Mouse (Mus musculus) heart, embryonic 12.5 days (tissue): ENCODE data around the gene Nrp2. TPM values are rescaled to one million over a fixed set of nuclear protein-coding genes. Genes with fewer than 3 reads are reported as not detected.

Source experiments
- ATAC-seq: fragments of 200-750 bp; cut with Nextera tagmentation; 2 replicates; pipeline ENCODE4 v1.8.0; 2017; ENCODE audit warnings: moderate TSS enrichment, moderate library complexity; ENCODE audit not compliant: insufficient number of reproducible peaks, low FRiP score
- H3K27ac ChIP-seq: fragments of 300-500 bp; sonication (generic); 2 replicates; pipeline ENCODE4 v1.5.1; 2016; ENCODE audit warnings: mild to moderate bottlenecking, moderate library complexity; ENCODE audit not compliant: poor library complexity, severe bottlenecking
- H3K27me3 ChIP-seq: fragments of 300-500 bp; sonication (generic); replicated peaks from 2 replicates; pipeline ENCODE4 v1.6.1; 2016; ENCODE audit warnings: mild to moderate bottlenecking, moderate library complexity
- H3K36me3 ChIP-seq: fragments of 300-500 bp; sonication (generic); 2 replicates; pipeline ENCODE4 v1.6.1; 2016; ENCODE audit warnings: mild to moderate bottlenecking, moderate library complexity
- H3K4me1 ChIP-seq: fragments of 300-500 bp; sonication (generic); replicated peaks from 2 replicates; pipeline ENCODE4 v1.6.1; 2016; ENCODE audit warnings: mild to moderate bottlenecking
- H3K4me2 ChIP-seq: fragments of 300-500 bp; sonication (generic); 2 replicates; pipeline ENCODE4 v1.6.1; 2016; ENCODE audit warnings: mild to moderate bottlenecking, moderate library complexity
- H3K4me3 ChIP-seq: fragments of 300-500 bp; sonication (generic); 2 replicates; pipeline ENCODE4 v1.5.1; 2016; ENCODE audit warnings: mild to moderate bottlenecking
- H3K9ac ChIP-seq: fragments of 300-500 bp; sonication (generic); 2 replicates; pipeline ENCODE4 v1.6.1; 2016; ENCODE audit warnings: mild to moderate bottlenecking, moderate library complexity
- H3K9me3 ChIP-seq: fragments of 300-500 bp; sonication (generic); replicated peaks from 2 replicates; pipeline ENCODE4 v1.6.1; 2016; ENCODE audit warnings: mild to moderate bottlenecking, moderate library complexity
- WGBS: fragments of 180-500 bp; shearing (Covaris S2); methylation state at CpG from one replicate; pipeline ENCODE4 v1.1.7; 2016; 5-methylcytosine and 5-hydroxymethylcytosine counted together
- polyA plus RNA-seq: library from polyadenylated mRNA; unstranded; fragments of >200 nt; fragmentation: Nextera tagmentation; extraction: Ambion mirVana; gene quantifications from 2 replicates; pipeline ENCODE4 v1.2.1, GENCODE M21; 2016

Gene Nrp2
- polyA plus RNA-seq, 1 experiment from 2014 or later: 6.2 TPM

GRCm38 (mm10) chr1:62809601-62810228, 106.6 kb downstream of the Nrp2 start:
- no peaks in the 10 kb centered on the region for H3K27me3 ChIP-seq
- no peaks in the 10 kb centered on the region for H3K9me3 ChIP-seq
- no peaks in the 10 kb centered on the region for H3K36me3 ChIP-seq
- H3K27ac ChIP-seq: no peak overlapping the region
- H3K9ac ChIP-seq: no peak overlapping the region
- no peak overlapping the region for H3K4me2 ChIP-seq
- peaks cover 10% of the 10 kb centered on the region for H3K4me1 ChIP-seq
- WGBS: 80% methylated on average over 8 of the region's 8 CpGs
- no peak overlapping the region for H3K4me3 ChIP-seq
- no peak for ATAC-seq

- WGBS: 94% methylated on average over 7 of the region's 7 CpGs
- H3K27ac ChIP-seq: no peak overlapping the region
- no peak overlapping the region for H3K9ac ChIP-seq
- no peak overlapping the region for H3K4me2 ChIP-seq
- ATAC-seq: no peak
- no peak overlapping the region for H3K4me3 ChIP-seq
- H3K4me1 ChIP-seq: peaks cover 10% of the 10 kb centered on the region
- H3K36me3 ChIP-seq: no peaks in the 10 kb centered on the region
- no peaks in the 10 kb centered on the region for H3K9me3 ChIP-seq
- H3K27me3 ChIP-seq: no peaks in the 10 kb centered on the region
Measured at GRCm38 (mm10) chr1:62811141-62811540, 108.1 kb downstream of the Nrp2 start.

- H3K27me3 ChIP-seq: no peaks in the 10 kb centered on the region
- no peak overlapping the region for H3K4me2 ChIP-seq
- H3K27ac ChIP-seq: 0 out of 2 replicates have a peak overlapping the region, but pooled peaks have one; percentile 8
- peaks cover 19% of the 10 kb centered on the region for H3K4me1 ChIP-seq
- no peak overlapping the region for H3K9ac ChIP-seq
- no peak for ATAC-seq
- no peaks in the 10 kb centered on the region for H3K9me3 ChIP-seq
- 46% methylated on average over 10 of the region's 10 CpGs for WGBS
- H3K4me3 ChIP-seq: no peak overlapping the region
- no peaks in the 10 kb centered on the region for H3K36me3 ChIP-seq
Measured at GRCm38 (mm10) chr1:62812701-62813684, 109.9 kb downstream of the Nrp2 start.

- Histone ChIP-seq H3K9me3 (no peaks in the 10 kb centered on the region), H3K36me3 (no peaks in the 10 kb centered on the region), H3K27me3 (no peaks in the 10 kb centered on the region), H3K27ac (no peak overlapping the region), H3K9ac (no peak overlapping the region), H3K4me1 (peaks cover 22% of the 10 kb centered on the region), H3K4me2 (no peak overlapping the region), H3K4me3 (no peak overlapping the region)
- no peak for ATAC-seq
- WGBS: 68% methylated on average over 1 of the region's 1 CpGs
Measured at GRCm38 (mm10) chr1:62813938-62814337, 110.9 kb downstream of the Nrp2 start.

GRCm38 (mm10) chr1:62817566-62817965, 114.5 kb downstream of the Nrp2 start:
- Histone ChIP-seq H3K9me3 (no peaks in the 10 kb centered on the region), H3K27me3 (no peaks in the 10 kb centered on the region), H3K36me3 (no peaks in the 10 kb centered on the region), H3K27ac (no peak overlapping the region), H3K9ac (no peak overlapping the region), H3K4me1 (peaks cover 21% of the 10 kb centered on the region), H3K4me3 (no peak overlapping the region), H3K4me2 (no peak overlapping the region)
- 73% methylated on average over 7 of the region's 7 CpGs for WGBS
- no peak for ATAC-seq

- Histone ChIP-seq H3K9me3 (no peaks in the 10 kb centered on the region), H3K4me3 (no peak overlapping the region), H3K9ac (no peak overlapping the region), H3K27me3 (no peaks in the 10 kb centered on the region), H3K36me3 (no peaks in the 10 kb centered on the region), H3K4me2 (no peak overlapping the region), H3K27ac (no peak overlapping the region), H3K4me1 (0 out of 2 replicates have a peak, but pooled peaks cover 11% of the 10 kb centered on the region)
- ATAC-seq: no peak
- 75% methylated on average over 3 of the region's 3 CpGs for WGBS
Measured at GRCm38 (mm10) chr1:62820170-62820569, 117.1 kb downstream of the Nrp2 start.

GRCm38 (mm10) chr1:62821509-62822398, 118.7 kb downstream of the Nrp2 start:
- H3K27ac ChIP-seq: no peak overlapping the region

GRCm38 (mm10) chr1:62823549-62824195, 120.6 kb downstream of the Nrp2 start:
- Histone ChIP-seq H3K27me3 (no peaks in the 10 kb centered on the region), H3K9ac (no peak overlapping the region), H3K9me3 (no peaks in the 10 kb centered on the region), H3K27ac (no peak overlapping the region), H3K36me3 (no peaks in the 10 kb centered on the region), H3K4me3 (no peak overlapping the region), H3K4me2 (no peak overlapping the region), H3K4me1 (peaks cover 18% of the 10 kb centered on the region)
- 65% methylated on average over 6 of the region's 6 CpGs for WGBS
- no peak for ATAC-seq

More at GRCm38 (mm10) chr1:62821509-62822398, 118.7 kb downstream of the Nrp2 start:
- Histone ChIP-seq H3K9ac (no peak overlapping the region), H3K4me3 (no peak overlapping the region), H3K9me3 (no peaks in the 10 kb centered on the region), H3K36me3 (no peaks in the 10 kb centered on the region), H3K4me2 (no peak overlapping the region), H3K27me3 (no peaks in the 10 kb centered on the region), H3K4me1 (0 out of 2 replicates have a peak, but pooled peaks cover 12% of the 10 kb centered on the region)
- WGBS: 49% methylated on average over 10 of the region's 10 CpGs
- no peak for ATAC-seq

GRCm38 (mm10) chr1:62825822-62826765, 123.0 kb downstream of the Nrp2 start:
- no peak overlapping the region for H3K4me2 ChIP-seq
- no peaks in the 10 kb centered on the region for H3K36me3 ChIP-seq
- peaks cover 30% of the 10 kb centered on the region for H3K4me1 ChIP-seq
- no peak for ATAC-seq
- H3K27ac ChIP-seq: no peak overlapping the region
- H3K9ac ChIP-seq: no peak overlapping the region
- 79% methylated on average over 17 of the region's 17 CpGs for WGBS
- H3K4me3 ChIP-seq: no peak overlapping the region
- no peaks in the 10 kb centered on the region for H3K9me3 ChIP-seq
- H3K27me3 ChIP-seq: no peaks in the 10 kb centered on the region

- no peak overlapping the region for H3K4me2 ChIP-seq
- no peak overlapping the region for H3K4me3 ChIP-seq
- H3K27me3 ChIP-seq: no peaks in the 10 kb centered on the region
- H3K27ac ChIP-seq: no peak overlapping the region
- WGBS: 53% methylated on average over 10 of the region's 10 CpGs
- H3K9ac ChIP-seq: no peak overlapping the region
- no peaks in the 10 kb centered on the region for H3K36me3 ChIP-seq
- no peaks in the 10 kb centered on the region for H3K9me3 ChIP-seq
- H3K4me1 ChIP-seq: peaks cover 30% of the 10 kb centered on the region
- no peak for ATAC-seq
Measured at GRCm38 (mm10) chr1:62827316-62827715, 124.2 kb downstream of the Nrp2 start.
